Mouse (Mus musculus) neural tube, embryonic 10.5 days (tissue): ENCODE measurements around the gene Rnf31.

Experiments
- DNase-seq: peaks from one replicate; pipeline ENCODE4 v3.0.0-alpha.2; 2017; ENCODE audit warnings: low spot score; ENCODE audit errors: extremely low spot score

The Rnf31 gene

DNA sequence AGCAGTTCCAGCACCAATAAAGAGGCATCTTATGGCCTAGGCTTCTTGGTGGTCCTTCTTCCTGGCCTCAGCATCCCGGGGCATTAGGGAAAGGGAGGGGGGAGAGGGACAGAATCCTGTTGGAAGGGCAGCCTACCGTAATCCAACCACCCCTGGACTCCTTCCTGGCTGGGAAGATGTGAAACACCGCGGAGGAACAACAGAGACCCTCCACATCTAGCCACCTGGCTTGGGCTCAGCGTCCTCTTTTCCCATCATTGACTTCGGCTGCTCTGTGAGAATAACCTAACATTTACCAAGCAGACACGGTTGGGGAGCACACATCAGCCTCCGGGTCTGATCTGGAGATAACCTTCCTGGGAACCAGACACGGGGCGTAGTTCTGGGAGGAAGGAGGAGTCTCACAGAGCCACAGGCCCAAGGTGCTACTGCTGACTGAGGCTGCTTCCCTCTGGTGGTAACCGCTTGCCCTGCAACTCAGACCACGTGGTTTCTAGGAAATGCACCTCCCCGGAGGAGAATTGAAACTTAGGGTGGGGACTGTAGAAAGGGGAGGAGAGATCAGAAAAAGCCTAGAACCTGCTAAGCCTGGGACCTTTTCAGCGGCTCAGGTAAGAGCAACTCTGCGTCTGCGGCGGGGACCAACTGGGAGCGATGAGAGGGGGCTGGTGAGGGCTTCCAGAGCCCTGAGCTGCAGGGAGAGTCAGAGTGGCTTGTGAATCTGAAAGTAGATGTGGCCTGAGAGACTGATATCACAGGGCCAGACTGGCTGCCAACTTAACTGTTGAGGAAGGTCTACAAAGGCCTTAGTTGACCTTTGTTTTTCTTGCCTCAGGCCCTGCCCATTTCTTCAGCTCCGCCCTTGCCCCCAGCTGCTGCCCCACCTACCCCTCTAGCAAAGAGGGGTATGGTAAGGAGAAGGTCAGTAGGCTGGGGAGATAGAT lies 12.4 kb downstream of the Rnf31 start:
- DNase-seq, result peak; percentile 76

DNA sequence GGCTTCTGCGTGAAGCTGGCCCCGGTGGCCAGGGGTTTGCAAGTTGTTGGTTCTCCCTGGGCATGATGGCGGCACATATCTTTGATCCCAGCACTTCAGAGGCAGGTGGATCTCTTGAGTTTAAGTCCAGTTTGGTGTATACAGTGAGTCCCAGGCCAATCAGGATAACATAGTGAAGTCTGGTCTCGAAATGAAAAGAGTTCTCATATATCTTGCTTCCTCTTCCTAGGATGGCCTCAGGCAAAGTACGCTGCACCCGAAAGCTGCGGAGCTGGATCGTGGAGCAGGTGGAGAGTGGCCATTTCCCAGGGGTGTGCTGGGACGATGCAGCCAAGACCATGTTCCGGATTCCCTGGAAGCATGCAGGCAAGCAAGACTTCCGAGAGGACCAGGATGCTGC lies 13.3 kb downstream of the Rnf31 start:
- DNase-seq, result no peak

DNA sequence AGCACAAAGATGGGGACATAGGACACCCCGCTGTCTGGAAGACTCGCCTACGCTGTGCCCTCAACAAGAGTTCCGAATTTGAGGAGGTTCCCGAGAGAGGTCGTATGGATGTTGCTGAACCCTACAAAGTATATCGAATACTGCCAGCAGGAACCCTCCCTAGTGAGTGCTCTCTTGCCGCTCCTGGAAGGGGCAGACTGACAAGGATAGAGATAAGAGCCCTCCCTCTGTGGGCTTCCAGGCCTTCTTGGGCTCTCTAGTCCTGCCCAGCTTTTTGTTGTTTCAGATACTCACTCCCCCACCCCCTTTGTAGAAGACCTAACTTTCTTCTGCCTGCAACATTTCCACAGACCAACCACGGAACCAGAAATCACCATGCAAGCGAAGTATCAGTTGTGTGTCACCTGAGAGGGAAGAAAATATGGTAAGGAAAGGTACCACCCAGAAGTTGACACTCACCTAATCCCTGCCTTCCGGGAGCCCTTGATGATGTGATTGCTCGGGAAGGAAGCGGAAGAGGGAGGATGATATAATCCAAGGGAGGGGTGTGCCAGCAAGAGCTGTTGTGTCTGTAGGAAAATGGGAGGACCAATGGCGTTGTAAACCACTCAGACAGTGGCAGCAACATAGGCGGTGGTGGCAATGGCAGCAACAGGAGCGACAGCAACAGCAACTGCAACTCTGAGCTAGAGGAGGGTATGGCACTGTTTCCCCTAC lies 14.4 kb downstream of the Rnf31 start:
- DNase-seq, result no peak

- DNase-seq, result no peak
Observed at GRCm38 (mm10) chr14:55608339-55608738, 16.8 kb downstream of the Rnf31 start.

- DNase-seq, result no peak
Observed at GRCm38 (mm10) chr14:55613346-55613745, 21.8 kb downstream of the Rnf31 start.

DNA sequence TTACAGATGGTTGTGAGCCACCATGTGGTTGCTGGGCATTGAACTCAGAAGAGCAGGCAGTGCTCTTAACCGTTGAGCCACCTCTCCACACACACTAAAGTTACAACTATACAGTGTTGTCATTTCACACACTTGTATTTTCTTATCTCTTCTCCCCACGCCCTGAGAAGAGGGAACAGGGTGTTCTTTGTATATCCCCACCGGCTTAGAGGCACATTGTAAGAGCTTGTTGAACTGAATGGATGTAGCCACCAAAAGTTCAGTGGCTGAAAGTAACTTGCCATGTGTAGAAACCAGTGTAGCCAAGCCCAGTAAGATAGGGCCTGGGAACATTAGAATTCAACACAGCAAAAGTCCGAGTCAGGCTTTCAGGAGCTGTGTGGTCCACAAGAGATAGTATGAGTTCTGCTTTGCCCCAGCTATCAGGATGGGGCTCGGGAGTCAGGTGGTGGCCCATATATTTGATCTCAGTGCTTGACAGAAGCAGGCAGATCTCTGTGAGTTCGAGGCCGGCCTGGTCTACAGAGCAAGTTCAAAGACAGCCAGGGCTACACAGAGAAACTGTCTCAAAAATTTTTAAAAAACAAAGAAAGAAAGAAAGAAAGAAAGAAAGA lies 23.2 kb downstream of the Rnf31 start:
- DNase-seq, result no peak

DNA sequence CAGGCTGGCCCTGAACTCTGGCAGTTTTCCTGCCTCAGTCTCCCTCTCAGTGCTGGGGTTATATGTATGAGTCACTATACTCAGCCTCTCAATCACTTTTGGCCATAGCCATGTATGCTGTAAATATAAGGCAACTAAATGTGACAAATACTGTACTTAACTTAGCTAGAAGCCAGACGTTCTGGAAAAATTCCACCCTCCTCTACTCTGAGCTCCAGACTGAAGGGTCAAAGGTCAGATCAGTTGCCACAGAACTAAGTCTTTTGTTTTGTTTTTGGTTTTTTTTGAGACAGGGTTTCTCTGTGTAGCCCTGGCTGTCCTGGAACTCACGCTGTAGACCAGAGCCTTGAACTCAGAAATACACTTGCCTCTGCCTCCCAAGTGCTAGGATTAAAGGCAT lies 24.4 kb downstream of the Rnf31 start:
- no peak for DNase-seq

DNA sequence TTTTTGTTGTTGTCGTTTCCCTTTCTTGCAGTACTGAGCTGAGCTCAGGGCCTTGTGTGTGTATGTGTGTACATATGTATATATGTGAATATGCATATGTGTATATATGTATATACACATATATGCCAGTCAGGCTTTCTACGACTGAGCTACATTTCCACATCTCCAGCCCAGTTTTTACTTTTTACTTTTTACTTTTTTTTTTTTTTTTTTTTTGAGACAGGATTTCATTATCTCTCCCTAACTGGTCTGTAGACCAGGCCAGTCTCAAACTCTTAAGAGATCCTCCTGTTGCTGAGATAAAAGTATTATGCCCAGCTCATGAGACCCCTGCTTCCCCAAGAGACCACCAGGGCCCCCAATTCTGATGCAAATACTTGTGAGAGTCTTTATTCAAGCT lies 25.3 kb downstream of the Rnf31 start:
- DNase-seq, result no peak

- DNase-seq, result peak; percentile 54
Observed at GRCm38 (mm10) chr14:55617822-55618221, 26.3 kb downstream of the Rnf31 start, which contains the start of gene Rec8. Gene Rec8 (plus strand): TSS chr14:55618037.

GRCm38 (mm10) chr14:55618486-55619195 lies 27.1 kb downstream of the Rnf31 start:
- DNase-seq, result no peak

GRCm38 (mm10) chr14:55628077-55628827 lies 36.7 kb downstream of the Rnf31 start:
- no peak for DNase-seq

GRCm38 (mm10) chr14:55629312-55629711 lies 37.8 kb downstream of the Rnf31 start:
- peak; percentile 24 for DNase-seq

DNA sequence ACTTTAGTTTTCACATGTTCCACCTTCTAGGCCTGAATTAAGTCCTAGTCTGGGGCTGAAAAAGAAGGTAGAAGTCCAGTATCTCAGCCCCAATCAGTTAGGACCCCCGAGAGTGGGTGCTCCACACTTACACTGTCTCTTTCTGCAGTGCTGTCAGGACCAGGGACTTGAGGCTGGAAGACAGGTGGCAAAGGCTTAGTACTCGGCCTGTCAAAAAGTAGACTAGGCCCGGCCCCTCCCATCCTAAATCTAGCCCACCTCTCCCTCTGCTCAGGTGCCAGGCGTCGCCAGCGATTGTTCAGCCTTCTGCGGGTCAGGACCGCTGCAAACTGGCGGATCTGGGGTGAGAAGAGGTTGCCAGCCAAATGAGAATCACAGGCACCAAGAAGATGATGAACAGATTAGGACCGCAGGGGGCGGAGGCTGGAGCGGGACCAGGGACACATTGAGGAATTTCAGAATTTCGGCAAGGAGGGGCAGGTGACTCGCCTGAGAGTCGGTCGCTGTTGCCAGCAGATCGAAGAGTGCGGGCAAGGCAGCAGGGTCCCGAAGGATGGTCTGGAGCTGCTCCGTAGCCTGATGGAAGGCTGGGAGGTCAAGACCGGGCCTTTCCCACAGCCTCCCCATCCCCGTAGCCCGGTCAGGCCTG lies 43.5 kb downstream of the Rnf31 start:
- no peak for DNase-seq

- DNase-seq, result peak; percentile 92
Observed at GRCm38 (mm10) chr14:55635523-55636007, 44.1 kb downstream of the Rnf31 start, which contains the start of gene Ipo4. Gene Ipo4 (minus strand): TSS chr14:55635957.

DNA sequence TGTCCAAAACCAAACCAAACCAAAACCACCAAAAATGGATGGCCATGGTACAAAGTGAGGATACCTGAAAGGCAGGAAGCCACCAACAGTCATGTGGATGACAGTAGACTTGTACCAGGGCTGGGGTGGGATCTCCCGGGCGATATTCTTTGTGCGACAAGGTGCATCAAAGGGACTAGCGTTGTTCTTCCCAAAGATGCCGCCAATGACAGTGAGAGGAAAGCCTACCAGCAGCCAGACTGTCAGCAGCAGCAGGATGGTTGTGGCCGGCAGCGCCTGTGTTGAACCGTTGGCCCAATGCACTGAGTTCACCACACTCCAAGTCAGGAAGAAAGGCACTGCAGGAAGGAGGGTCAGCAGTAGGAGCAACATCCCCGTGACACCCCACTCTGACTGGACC lies 46.3 kb downstream of the Rnf31 start, which contains the start of gene Gm49378:
Gm49378 (minus strand) TSS at position 101 of the 400 bp plus-strand sequence.
- DNase-seq, result no peak

DNA sequence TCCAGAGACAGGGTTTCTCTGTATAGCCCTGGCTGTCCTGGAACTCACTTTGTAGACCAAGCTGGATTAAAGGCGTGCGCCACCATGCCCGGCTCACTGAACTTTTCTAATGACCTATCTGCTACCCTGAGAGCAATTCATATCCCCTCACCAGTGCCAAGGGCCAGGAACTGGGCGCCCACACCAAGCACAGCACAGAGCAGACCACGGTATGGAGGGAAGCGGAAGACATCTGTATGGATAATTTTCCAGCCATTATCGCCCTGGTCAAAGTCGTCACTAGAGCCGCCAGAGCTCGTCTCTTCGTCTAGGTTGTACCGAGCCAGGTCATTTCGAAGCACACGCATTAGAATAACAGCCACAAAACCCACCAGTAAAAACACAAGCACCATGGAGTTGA lies 49.3 kb downstream of the Rnf31 start:
- DNase-seq, result no peak

DNA sequence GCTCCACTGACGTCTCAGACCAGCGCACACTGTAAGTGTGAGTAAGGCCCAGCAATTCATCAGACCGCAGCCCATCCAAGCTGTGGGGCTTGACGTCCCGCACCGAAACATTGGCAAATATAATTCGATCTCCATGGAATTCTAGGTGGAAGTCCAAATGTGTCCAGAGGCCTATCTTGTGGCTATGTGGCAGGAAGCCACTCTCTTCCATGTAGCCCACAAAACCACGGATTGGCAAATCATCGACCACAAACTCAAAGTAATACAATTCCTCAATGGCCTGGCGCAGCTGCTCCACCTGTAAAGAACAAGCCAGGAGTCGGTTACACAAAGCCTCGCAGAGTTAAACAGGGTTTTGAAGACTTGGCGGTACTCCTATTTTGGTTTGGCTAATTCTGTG lies 49.8 kb downstream of the Rnf31 start:
- no peak for DNase-seq

DNA sequence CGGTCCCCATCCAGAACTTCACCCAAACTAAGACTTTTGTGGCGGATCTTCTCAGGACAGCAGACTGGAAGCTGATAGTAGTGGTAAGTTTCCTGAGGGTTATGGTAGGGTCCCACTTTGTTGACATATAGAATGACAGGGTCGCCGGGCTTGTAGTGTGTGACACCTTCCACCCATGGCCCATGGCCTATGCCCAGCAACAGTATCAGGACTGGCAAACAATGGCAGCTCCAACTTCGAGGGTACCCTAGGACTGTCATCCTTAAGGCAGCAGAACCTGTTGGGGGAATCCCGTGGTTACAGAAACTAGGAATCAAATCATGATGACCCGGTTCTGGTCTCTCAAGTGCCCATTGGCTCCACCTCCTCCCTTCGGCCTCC lies 51.2 kb downstream of the Rnf31 start:
- no peak for DNase-seq

GRCm38 (mm10) chr14:55643060-55643907 lies 51.8 kb downstream of the Rnf31 start, which contains the start of gene Tm9sf1:
Gene Tm9sf1 (minus strand): TSS chr14:55643806.
- peak; percentile 88 for DNase-seq
